Mouse (Mus musculus) limb, embryonic 12.5 days (tissue): ENCODE measurements around the gene Myadm. TPM values are rescaled to one million over a fixed set of nuclear protein-coding genes. Genes with fewer than 3 reads are reported as not detected.

ENCODE experiments used
- ATAC-seq: fragments of 200-750 bp; cut with Nextera tagmentation; 2 replicates; pipeline ENCODE4 v1.8.0; 2017; ENCODE audit warnings: low read depth, moderate TSS enrichment; ENCODE audit not compliant: insufficient number of reproducible peaks, insufficient read depth, low FRiP score, low TSS enrichment
- H3K27ac ChIP-seq: fragments of 300-500 bp; sonication (generic); 2 replicates; pipeline ENCODE4 v1.5.1; 2016; ENCODE audit warnings: mild to moderate bottlenecking, moderate library complexity
- H3K27me3 ChIP-seq: fragments of 300-500 bp; sonication (generic); 2 replicates; pipeline ENCODE4 v1.6.1; 2016; ENCODE audit warnings: mild to moderate bottlenecking, moderate library complexity
- H3K36me3 ChIP-seq: fragments of 300-500 bp; sonication (generic); 2 replicates; pipeline ENCODE4 v1.6.1; 2016; ENCODE audit warnings: mild to moderate bottlenecking, moderate library complexity
- H3K4me1 ChIP-seq: fragments of 300-500 bp; sonication (generic); replicated peaks from 2 replicates; pipeline ENCODE4 v1.6.1; 2016
- H3K4me2 ChIP-seq: fragments of 300-500 bp; sonication (generic); 2 replicates; pipeline ENCODE4 v1.6.1; 2016; ENCODE audit warnings: mild to moderate bottlenecking, moderate library complexity
- H3K4me3 ChIP-seq: fragments of 300-500 bp; sonication (generic); replicated peaks from 2 replicates; pipeline ENCODE4 v1.5.1; 2016; ENCODE audit warnings: mild to moderate bottlenecking
- H3K9ac ChIP-seq: fragments of 300-500 bp; sonication (generic); replicated peaks from 2 replicates; pipeline ENCODE4 v1.6.1; 2016; ENCODE audit warnings: mild to moderate bottlenecking, moderate library complexity
- H3K9me3 ChIP-seq: fragments of 300-500 bp; sonication (generic); 2 replicates; pipeline ENCODE4 v1.6.1; 2016; ENCODE audit warnings: mild to moderate bottlenecking, moderate library complexity
- WGBS: fragments of 180-500 bp; shearing (Covaris S2); methylation state at CpG from one replicate; pipeline ENCODE4 v1.1.7; 2016; 5-methylcytosine and 5-hydroxymethylcytosine counted together
- polyA plus RNA-seq: library from polyadenylated mRNA; unstranded; fragments of >200 nt; fragmentation: Nextera tagmentation; extraction: Ambion mirVana; gene quantifications from 2 replicates; pipeline ENCODE4 v1.2.1, GENCODE M21; 2016

The Myadm gene
- polyA plus RNA-seq, 1 experiment from 2014 or later = 24.9 TPM

DNA sequence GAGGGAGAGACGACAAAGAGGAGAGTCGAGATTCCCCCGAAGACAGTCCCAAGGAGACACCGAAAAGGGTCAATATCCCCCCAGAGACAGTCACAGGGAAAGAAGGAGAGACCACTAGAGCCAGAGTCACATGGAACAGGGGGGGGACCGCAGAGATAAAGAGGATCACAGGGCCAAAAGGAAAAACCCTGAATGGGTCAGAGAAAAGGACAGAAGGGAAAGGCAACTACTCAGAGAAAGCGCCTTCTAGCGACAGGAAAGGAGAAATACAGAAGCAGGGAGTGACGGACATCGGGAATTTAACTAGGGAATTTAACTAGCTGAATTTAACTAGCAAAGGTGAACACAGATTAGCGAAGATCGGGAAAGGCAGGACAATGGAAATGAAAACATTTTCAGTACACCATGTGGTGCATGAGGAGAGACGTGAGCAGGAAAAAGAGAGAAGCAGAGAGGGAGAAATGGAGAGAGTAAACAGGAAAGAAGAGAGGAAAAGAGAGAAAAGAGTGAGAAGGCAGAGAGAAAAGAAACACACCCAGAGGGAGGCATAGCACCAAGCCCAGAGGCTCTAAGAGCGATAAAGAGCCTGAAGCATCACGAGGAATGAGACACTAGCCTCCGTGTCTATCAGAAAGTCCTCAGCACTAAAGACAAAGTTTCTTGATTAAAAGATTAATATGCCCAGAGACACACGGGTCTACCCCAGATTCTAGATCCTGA, 13.8 kb downstream of the Myadm start:
- peaks cover 71% of the 10 kb centered on the region for H3K27me3 ChIP-seq
- WGBS = 2% methylated on average over 16 of the region's 16 CpGs
- no peak overlapping the region for H3K9ac ChIP-seq
- peaks cover 22% of the 10 kb centered on the region; the same call in 1 of the 2 replicates for H3K36me3 ChIP-seq
- H3K27ac ChIP-seq = no peak overlapping the region
- H3K4me2 ChIP-seq = peak overlapping the region; percentile 63
- peak overlapping the region; percentile 36 for H3K4me3 ChIP-seq
- ATAC-seq = no peak
- H3K4me1 ChIP-seq = peaks cover 29% of the 10 kb centered on the region
- H3K9me3 ChIP-seq = no peaks in the 10 kb centered on the region

DNA sequence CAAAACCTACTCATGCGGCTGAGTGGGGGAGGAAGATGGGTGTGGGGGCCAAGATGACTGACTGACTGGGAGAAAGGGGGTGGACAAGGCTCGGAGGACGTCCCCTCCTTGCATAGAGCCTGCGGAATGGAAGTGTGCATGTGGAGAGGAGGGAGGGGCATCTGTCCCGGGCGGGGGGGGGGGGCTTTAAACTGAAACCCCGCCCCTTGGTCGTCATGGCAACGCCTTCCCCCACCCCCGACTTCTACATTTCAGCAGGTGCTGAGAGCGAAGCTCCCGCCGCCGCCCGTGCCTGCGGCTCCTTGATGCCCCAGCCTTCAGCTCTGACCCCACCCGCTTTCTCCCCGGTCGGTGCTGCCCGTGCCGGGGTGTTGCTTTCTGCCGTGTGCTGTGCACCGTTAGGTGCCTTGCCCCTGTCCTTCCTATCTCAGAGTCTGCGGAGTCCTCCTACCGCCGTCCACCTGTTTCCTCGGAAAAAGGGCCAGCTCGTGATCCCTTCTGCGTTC, 14.4 kb downstream of the Myadm start:
- peaks cover 29% of the 10 kb centered on the region for H3K4me1 ChIP-seq
- peak; percentile 73; the same call in 1 of the 2 replicates for ATAC-seq
- H3K27ac ChIP-seq = no peak overlapping the region
- H3K9me3 ChIP-seq = no peaks in the 10 kb centered on the region
- WGBS = under 1% methylated on average over 25 of the region's 29 CpGs
- peaks cover 71% of the 10 kb centered on the region for H3K27me3 ChIP-seq
- H3K36me3 ChIP-seq = peaks cover 16% of the 10 kb centered on the region; the same call in 1 of the 2 replicates
- 0 out of 2 replicates have a peak overlapping the region, but pooled peaks have one; percentile 27 for H3K9ac ChIP-seq
- H3K4me3 ChIP-seq = peak overlapping the region; percentile 36
- H3K4me2 ChIP-seq = peak overlapping the region; percentile 63

DNA sequence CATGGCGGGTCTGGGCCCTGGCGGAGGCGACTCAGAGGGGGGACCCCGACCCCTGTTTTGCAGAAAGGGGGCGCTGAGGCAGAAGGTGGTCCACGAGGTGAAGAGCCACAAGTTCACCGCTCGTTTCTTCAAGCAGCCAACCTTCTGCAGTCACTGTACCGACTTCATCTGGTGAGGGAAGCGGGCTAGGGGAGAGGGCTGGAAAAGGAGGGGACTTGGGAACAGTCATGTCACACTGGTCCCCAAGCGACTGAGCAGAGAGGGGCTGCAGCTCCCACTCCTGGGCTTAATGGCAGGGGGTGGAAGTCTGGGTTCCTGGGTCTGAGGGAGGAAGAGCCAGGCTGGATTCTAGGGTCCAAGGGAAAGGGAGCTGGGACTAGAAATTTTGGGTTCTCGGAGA, 14.9 kb downstream of the Myadm start:
- peaks cover 71% of the 10 kb centered on the region for H3K27me3 ChIP-seq
- peaks cover 11% of the 10 kb centered on the region; the same call in 1 of the 2 replicates for H3K36me3 ChIP-seq
- H3K4me3 ChIP-seq = peak overlapping the region; percentile 36
- 6% methylated on average over 12 of the region's 12 CpGs for WGBS
- peak overlapping the region; percentile 63 for H3K4me2 ChIP-seq
- 0 out of 2 replicates have a peak, but pooled peaks have one; percentile 37 for ATAC-seq
- 0 out of 2 replicates have a peak overlapping the region, but pooled peaks have one; percentile 27 for H3K9ac ChIP-seq
- no peak overlapping the region for H3K27ac ChIP-seq
- peaks cover 29% of the 10 kb centered on the region for H3K4me1 ChIP-seq
- no peaks in the 10 kb centered on the region for H3K9me3 ChIP-seq

DNA sequence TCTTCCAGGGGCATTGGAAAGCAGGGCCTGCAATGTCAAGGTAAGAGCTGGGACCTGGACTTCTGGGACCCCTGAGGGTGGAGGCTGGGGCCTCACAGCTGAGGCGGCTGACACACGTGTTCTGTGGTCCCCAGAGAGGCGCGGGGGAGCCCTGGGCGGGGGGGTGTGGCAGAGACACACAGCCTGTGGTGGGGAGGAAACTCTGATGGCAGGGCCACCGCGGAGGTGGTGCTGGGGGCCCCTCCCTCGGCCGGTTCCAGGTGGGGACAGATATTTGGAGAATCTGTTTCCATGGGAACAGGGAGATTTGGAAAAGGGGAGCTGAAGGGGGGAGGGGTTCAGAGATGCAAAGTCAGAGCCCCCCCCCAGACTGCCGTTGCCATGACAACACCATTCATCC, 15.4 kb downstream of the Myadm start:
- Histone ChIP-seq H3K4me3 (no peak overlapping the region; the same call in 1 of the 2 replicates), H3K36me3 (peaks cover 9% of the 10 kb centered on the region; the same call in 1 of the 2 replicates), H3K4me1 (peaks cover 29% of the 10 kb centered on the region), H3K4me2 (peak overlapping the region; percentile 63), H3K27me3 (peaks cover 71% of the 10 kb centered on the region), H3K9ac (no peak overlapping the region), H3K27ac (no peak overlapping the region), H3K9me3 (no peaks in the 10 kb centered on the region)
- 6% methylated on average over 9 of the region's 10 CpGs for WGBS
- ATAC-seq = no peak

DNA sequence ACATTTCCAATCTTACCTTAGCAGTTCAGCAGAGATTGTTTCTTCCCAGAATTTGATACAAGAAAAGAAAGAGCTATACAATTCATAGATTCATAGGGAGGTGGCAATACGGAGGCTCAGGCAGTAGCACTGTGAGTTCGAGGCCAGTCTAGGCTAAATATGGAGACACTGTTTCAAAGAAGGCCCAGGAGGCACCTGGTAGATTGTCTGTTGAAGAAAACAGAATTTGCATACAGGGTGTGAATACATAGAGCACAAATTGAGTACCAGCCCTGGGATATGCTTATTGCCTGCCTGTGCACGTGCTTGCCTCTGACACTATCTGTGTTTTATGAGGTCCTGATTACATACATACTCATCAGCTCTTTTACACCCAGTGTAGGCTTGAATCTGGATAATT, 17.5 kb downstream of the Myadm start:
- Histone ChIP-seq H3K36me3 (no peaks in the 10 kb centered on the region), H3K4me3 (no peak overlapping the region), H3K9ac (no peak overlapping the region), H3K4me2 (no peak overlapping the region), H3K4me1 (peaks cover 29% of the 10 kb centered on the region), H3K27ac (no peak overlapping the region), H3K9me3 (peaks cover 5% of the 10 kb centered on the region; the same call in 1 of the 2 replicates), H3K27me3 (peaks cover 52% of the 10 kb centered on the region)
- 70% methylated on average over 3 of the region's 3 CpGs for WGBS
- ATAC-seq = no peak

DNA sequence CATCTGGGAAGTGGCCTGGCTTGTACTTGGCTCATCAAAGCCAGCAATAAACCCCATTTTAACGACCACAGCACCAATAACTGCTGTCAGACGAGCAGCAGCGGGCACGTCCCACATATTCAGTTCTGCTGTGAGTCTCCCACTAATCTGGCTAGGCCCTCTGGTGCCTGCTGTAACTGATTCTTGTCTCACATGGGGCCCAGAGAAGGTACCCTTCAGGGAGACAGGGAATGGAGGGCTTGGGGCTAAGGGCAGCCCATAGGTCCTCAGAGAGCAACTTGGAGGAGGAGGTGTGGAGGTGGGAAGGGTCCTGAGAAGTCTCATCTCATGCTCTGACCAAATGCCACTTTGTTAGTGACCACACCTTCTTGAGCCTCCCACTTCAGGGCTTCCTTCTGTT, 19.8 kb downstream of the Myadm start:
- Histone ChIP-seq H3K9ac (no peak overlapping the region), H3K4me1 (peaks cover 13% of the 10 kb centered on the region), H3K9me3 (peaks cover 5% of the 10 kb centered on the region; the same call in 1 of the 2 replicates), H3K36me3 (no peaks in the 10 kb centered on the region), H3K27ac (no peak overlapping the region), H3K4me2 (no peak overlapping the region), H3K4me3 (no peak overlapping the region), H3K27me3 (peaks cover 29% of the 10 kb centered on the region)
- ATAC-seq = no peak
- 12% methylated on average over 4 of the region's 4 CpGs for WGBS

DNA sequence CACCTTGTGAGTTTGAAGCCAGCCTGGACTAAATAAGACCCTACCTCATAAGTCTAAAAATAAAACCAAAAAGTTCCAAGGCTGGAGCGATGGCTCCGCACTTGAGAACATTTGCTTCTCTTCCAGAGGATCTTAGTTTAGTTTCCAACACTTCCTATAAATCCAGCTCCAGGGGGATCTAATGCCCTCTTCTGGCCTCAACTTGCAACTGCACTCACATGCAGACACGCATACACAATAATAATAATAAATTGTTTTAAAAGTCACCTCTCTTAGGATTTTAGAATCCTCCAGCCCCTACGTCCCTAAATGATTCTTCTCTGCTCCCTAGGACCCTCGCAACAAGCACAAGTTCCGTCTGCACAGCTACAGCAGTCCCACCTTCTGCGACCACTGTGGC, 21.4 kb downstream of the Myadm start:
- WGBS = 95% methylated on average over 7 of the region's 7 CpGs
- ATAC-seq = no peak
- Histone ChIP-seq H3K27me3 (peaks cover 13% of the 10 kb centered on the region), H3K36me3 (no peaks in the 10 kb centered on the region), H3K4me2 (no peak overlapping the region), H3K27ac (no peak overlapping the region), H3K9ac (no peak overlapping the region), H3K4me3 (no peak overlapping the region), H3K9me3 (peaks cover 5% of the 10 kb centered on the region; the same call in 1 of the 2 replicates), H3K4me1 (no peaks in the 10 kb centered on the region)

DNA sequence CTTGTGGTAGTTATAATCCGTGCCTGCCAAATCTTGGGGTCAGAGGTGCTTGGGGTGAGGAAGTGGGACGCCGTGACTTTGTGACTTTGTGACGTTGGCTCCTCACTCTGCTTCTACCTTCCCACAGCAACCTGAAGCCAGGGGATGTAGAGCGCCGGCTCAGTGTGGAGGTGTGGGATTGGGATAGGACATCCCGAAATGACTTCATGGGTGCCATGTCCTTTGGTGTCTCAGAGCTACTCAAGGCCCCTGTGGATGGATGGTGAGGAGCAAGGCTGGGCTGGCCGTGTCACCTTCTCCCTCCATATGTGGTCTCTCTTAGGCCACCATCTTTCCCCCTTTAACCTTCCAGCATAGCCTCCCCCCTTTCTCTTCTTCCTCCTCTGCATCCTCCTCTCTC, 24.7 kb downstream of the Myadm start:
- Histone ChIP-seq H3K9me3 (peaks cover 5% of the 10 kb centered on the region; the same call in 1 of the 2 replicates), H3K4me2 (no peak overlapping the region), H3K27me3 (no peaks in the 10 kb centered on the region), H3K4me1 (no peaks in the 10 kb centered on the region), H3K9ac (no peak overlapping the region), H3K36me3 (no peaks in the 10 kb centered on the region), H3K4me3 (no peak overlapping the region), H3K27ac (no peak overlapping the region)
- WGBS = 85% methylated on average over 8 of the region's 8 CpGs
- no peak for ATAC-seq

DNA sequence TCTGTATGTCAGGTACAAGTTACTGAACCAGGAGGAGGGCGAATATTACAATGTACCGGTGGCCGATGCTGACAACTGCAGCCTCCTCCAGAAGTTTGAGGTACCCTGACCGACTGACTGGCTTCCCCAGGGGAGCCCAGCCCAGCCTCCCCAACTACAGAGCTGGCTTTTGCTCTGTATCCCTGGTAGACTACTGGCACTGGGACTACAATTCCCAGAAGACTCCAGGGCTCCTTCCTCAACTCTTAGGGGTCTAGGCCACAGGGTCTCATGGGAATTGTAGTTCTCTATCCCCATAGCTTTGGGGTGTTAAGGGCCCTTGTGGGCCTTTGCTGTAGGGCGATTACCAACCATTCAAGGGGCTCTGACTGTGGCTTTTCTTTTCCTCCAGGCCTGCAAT, 25.2 kb downstream of the Myadm start:
- 68% methylated on average over 5 of the region's 5 CpGs for WGBS
- ATAC-seq = no peak
- peaks cover 5% of the 10 kb centered on the region; the same call in 1 of the 2 replicates for H3K9me3 ChIP-seq

DNA sequence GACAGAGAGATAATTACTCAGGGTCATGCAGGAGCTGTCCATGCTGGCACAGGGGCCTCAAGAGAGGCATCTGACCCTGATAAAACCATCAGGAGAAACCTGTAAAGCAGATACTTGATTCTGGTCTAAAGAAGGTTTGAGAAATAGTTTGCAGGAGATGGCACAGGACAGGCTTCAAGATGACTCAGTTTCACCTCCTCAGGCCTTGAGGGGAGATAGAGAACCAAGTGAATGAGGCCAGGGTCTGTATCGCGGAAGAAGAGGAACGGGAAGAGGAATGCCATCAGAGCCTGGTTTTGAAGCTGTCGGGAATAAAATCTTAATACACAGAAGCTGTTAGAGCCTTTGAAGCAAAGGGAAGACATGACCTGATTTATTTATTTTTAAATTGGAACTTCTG, 28.8 kb downstream of the Myadm start:
- ATAC-seq = no peak
- Histone ChIP-seq H3K4me2 (no peak overlapping the region), H3K27me3 (no peaks in the 10 kb centered on the region), H3K36me3 (no peaks in the 10 kb centered on the region), H3K27ac (no peak overlapping the region), H3K9me3 (no peaks in the 10 kb centered on the region), H3K4me3 (no peak overlapping the region), H3K9ac (no peak overlapping the region), H3K4me1 (no peaks in the 10 kb centered on the region)
- 30% methylated on average over 4 of the region's 4 CpGs for WGBS

More for the DNA sequence above, 25.2 kb downstream of the Myadm start:
- H3K4me2 ChIP-seq = no peak overlapping the region
- no peak overlapping the region for H3K27ac ChIP-seq
- no peak overlapping the region for H3K9ac ChIP-seq
- no peaks in the 10 kb centered on the region for H3K36me3 ChIP-seq
- H3K4me1 ChIP-seq = no peaks in the 10 kb centered on the region
- no peak overlapping the region for H3K4me3 ChIP-seq
- no peaks in the 10 kb centered on the region for H3K27me3 ChIP-seq

DNA sequence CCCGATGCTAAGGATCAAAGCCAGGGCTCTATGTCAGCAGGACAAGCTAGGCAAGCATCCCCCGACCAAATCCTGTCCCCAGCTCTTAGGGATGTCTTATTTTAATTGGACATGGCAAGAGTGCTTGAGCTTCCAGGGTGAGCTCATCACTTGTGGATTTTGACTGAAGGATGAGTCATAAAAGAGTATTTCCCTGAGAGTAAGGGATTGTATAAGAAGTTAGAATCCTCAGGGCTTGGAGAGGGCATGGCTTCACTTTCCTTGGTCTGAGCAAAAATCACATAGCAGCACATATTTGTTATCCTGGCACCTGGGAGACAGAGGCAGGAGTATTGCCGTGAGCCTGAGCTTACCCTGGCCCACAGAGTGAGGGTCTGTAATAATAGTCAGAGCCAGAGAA, 32.0 kb downstream of the Myadm start:
- H3K4me2 ChIP-seq = no peak overlapping the region
- no peak overlapping the region for H3K4me3 ChIP-seq
- H3K4me1 ChIP-seq = no peaks in the 10 kb centered on the region
- 64% methylated on average over 3 of the region's 3 CpGs for WGBS
- H3K9me3 ChIP-seq = no peaks in the 10 kb centered on the region
- H3K9ac ChIP-seq = no peak overlapping the region
- H3K36me3 ChIP-seq = no peaks in the 10 kb centered on the region
- H3K27ac ChIP-seq = no peak overlapping the region
- H3K27me3 ChIP-seq = no peaks in the 10 kb centered on the region
- no peak for ATAC-seq
